Mouse (Mus musculus) forebrain, embryonic 15.5 days (tissue): ENCODE data around the gene Caln1. TPM values are rescaled to one million over a fixed set of nuclear protein-coding genes. Genes with fewer than 3 reads are reported as not detected.

ENCODE experiments used
- ATAC-seq: fragments of 200-750 bp; cut with Nextera tagmentation; replicated peaks from 2 replicates; pipeline ENCODE4 v1.8.0; 2017; ENCODE audit warnings: mild to moderate bottlenecking, moderate TSS enrichment, moderate library complexity
- H3K27ac ChIP-seq: fragments of 300-500 bp; sonication (generic); replicated peaks from 2 replicates; pipeline ENCODE4 v1.5.1; 2015; ENCODE audit warnings: mild to moderate bottlenecking, inconsistent platforms
- H3K27me3 ChIP-seq: fragments of 300-500 bp; sonication (generic); 2 replicates; pipeline ENCODE4 v1.6.1; 2015; ENCODE audit warnings: inconsistent platforms
- H3K36me3 ChIP-seq: fragments of 300-500 bp; sonication (generic); 2 replicates; pipeline ENCODE4 v1.6.1; 2015; ENCODE audit warnings: mild to moderate bottlenecking, inconsistent platforms
- H3K4me1 ChIP-seq: fragments of 300-500 bp; sonication (generic); 2 replicates; pipeline ENCODE4 v1.6.1; 2015; ENCODE audit warnings: inconsistent platforms
- H3K4me2 ChIP-seq: fragments of 300-500 bp; sonication (generic); replicated peaks from 2 replicates; pipeline ENCODE4 v1.6.1; 2015; ENCODE audit warnings: mild to moderate bottlenecking, inconsistent platforms
- H3K4me3 ChIP-seq: fragments of 300-500 bp; sonication (generic); 2 replicates; pipeline ENCODE4 v1.5.1; 2015; ENCODE audit warnings: mild to moderate bottlenecking, inconsistent platforms
- H3K9ac ChIP-seq: fragments of 300-500 bp; sonication (generic); replicated peaks from 2 replicates; pipeline ENCODE4 v1.6.1; 2015; ENCODE audit warnings: mild to moderate bottlenecking, inconsistent platforms
- H3K9me3 ChIP-seq: fragments of 300-500 bp; sonication (generic); 2 replicates; pipeline ENCODE4 v1.6.1; 2016; ENCODE audit warnings: inconsistent platforms
- WGBS: fragments of 180-500 bp; shearing (Covaris S2); methylation state at CpG from one replicate; pipeline ENCODE4 v1.1.7; 2015; ENCODE audit warnings: mixed read lengths; 5-methylcytosine and 5-hydroxymethylcytosine counted together
- polyA plus RNA-seq: library from polyadenylated mRNA; unstranded; fragments of >200 nt; fragmentation: Nextera tagmentation; extraction: Ambion mirVana; gene quantifications from 2 replicates; pipeline ENCODE4 v1.2.1, GENCODE M21; 2015

The Caln1 gene
- polyA plus RNA-seq, 1 experiment from 2014 or later: 17.5 TPM

DNA sequence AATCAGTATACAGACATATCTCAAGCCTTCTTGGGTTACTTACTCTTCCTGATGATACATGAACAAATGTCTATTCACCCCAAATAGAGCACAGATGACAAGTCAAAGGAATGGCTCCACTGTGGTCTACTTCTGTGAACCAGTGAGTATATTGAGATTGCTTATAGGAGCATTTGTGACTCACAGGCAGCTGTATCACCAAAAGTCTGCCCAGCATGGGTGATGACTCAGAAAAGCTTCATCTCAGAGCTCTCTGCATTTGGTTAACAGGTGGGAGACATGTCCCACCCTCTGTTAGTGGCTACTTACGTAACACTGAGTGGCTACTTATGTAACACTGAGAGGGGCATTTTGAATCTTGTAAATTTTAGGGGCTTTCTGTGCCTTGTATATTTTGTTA, 296.8 kb downstream of the Caln1 start:
- Histone ChIP-seq H3K9me3 (no peaks in the 10 kb centered on the region), H3K27ac (no peak overlapping the region), H3K4me2 (no peak overlapping the region), H3K4me1 (no peaks in the 10 kb centered on the region), H3K27me3 (no peaks in the 10 kb centered on the region), H3K4me3 (no peak overlapping the region), H3K9ac (no peak overlapping the region), H3K36me3 (no peaks in the 10 kb centered on the region)
- ATAC-seq: no peak
- 97% methylated on average over 1 of the region's 1 CpGs for WGBS

DNA sequence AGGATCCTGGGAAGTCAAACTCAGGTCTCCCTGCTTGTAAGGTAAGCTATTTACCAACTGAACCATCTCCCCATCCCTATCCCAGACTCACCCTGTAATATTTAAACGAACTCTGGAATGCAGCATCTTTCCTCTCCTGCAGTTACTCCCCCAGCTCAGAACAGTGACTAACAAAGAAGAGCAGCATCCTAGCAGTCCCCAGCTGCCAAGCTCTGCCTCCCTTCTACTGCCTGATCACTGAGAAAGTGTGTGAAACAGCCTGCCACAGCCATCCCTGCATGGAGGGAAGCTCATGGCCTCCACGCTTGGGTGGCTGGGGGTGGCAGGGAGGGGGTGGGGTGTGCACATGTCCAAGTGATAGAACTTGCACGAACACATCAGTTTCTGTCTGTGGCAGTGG, 303.3 kb downstream of the Caln1 start:
- no peak overlapping the region for H3K4me3 ChIP-seq
- H3K27me3 ChIP-seq: no peaks in the 10 kb centered on the region
- no peak overlapping the region for H3K27ac ChIP-seq
- no peaks in the 10 kb centered on the region for H3K36me3 ChIP-seq
- ATAC-seq: no peak
- H3K9ac ChIP-seq: no peak overlapping the region
- no peaks in the 10 kb centered on the region for H3K9me3 ChIP-seq
- H3K4me2 ChIP-seq: no peak overlapping the region
- 53% methylated on average over 3 of the region's 3 CpGs for WGBS
- no peaks in the 10 kb centered on the region for H3K4me1 ChIP-seq

DNA sequence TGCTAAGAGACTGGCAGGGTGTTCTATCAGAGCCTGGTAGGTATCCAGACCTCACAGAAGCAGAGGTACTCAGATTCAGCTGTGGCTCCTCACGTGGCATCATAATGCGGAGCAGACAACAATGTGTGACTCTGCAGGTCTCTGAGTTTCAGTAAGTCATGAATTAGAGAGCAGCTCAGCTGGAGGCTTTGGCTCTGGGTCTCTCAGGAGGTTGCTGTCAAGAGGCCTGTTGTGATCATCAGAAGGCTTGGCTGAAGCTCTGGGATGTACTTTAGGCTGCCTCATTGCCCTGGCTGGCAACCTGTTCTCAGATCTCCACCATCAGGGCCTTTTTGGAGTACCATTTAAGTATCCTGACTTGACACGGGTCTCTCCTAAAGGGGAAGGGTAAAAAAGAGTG, 303.8 kb downstream of the Caln1 start:
- Histone ChIP-seq H3K36me3 (no peaks in the 10 kb centered on the region), H3K4me2 (no peak overlapping the region), H3K4me3 (no peak overlapping the region), H3K27me3 (no peaks in the 10 kb centered on the region), H3K27ac (no peak overlapping the region), H3K4me1 (no peaks in the 10 kb centered on the region), H3K9ac (no peak overlapping the region), H3K9me3 (no peaks in the 10 kb centered on the region)
- 73% methylated on average over 3 of the region's 3 CpGs for WGBS
- ATAC-seq: no peak

DNA sequence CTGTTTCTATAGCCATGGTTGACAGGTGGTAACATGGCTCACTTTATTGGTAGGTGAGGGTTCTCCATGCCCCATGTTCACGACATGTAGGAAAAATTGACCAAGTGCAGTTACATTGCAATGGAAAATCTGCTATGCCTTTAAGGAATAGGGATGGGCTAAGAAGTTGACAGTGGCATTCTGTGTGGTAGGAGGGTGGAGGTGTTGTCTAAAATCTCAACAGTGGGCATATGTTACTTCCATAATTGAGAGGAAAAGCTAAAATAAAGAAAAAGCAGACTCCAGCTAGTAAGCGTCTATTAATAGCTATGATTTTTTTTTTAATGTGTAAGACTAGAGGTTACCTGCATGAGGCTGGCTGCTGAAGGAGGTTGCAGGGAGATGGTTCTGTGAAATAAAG, 308.6 kb downstream of the Caln1 start:
- 82% methylated on average over 2 of the region's 2 CpGs for WGBS
- no peak overlapping the region for H3K27ac ChIP-seq
- no peak overlapping the region for H3K4me2 ChIP-seq
- no peaks in the 10 kb centered on the region for H3K36me3 ChIP-seq
- H3K4me1 ChIP-seq: peaks cover 6% of the 10 kb centered on the region; the same call in 1 of the 2 replicates
- no peaks in the 10 kb centered on the region for H3K9me3 ChIP-seq
- no peak for ATAC-seq
- no peak overlapping the region for H3K4me3 ChIP-seq
- no peak overlapping the region for H3K9ac ChIP-seq
- H3K27me3 ChIP-seq: no peaks in the 10 kb centered on the region

DNA sequence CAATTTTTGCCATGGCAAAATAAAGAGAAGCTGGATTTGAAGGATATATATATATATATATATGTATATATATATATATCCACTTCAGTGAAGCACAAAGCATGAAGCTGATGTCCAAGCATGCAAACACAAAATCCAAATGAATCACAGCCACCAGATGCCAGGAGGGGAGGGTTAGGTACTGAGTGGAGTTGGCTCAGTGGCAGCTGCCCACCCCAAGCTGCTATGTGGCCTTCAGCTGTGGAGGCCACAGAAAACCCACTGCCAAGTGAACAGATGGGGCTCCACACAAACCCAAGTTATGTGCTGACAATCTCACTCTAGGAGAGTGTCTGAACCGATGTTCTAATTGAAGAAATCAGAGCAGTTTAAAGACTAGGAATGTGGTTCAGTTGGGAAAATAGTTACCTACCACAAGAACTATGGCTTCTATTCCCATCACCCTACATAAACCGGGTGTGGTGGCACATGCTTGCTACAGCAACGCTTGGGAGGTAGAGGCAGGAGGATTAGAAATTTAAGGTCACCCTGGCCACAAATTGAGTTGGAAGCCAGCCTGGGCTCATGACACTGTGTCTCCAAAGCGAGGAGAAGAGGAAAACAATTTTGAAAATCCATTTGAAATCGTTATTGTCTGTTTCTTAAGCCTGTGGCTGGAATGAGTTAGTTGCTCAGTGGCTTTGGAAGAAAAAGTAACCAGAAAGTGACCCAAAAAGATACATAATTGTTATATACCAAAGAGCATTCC, 316.8 kb downstream of the Caln1 start:
- no peak for ATAC-seq

DNA sequence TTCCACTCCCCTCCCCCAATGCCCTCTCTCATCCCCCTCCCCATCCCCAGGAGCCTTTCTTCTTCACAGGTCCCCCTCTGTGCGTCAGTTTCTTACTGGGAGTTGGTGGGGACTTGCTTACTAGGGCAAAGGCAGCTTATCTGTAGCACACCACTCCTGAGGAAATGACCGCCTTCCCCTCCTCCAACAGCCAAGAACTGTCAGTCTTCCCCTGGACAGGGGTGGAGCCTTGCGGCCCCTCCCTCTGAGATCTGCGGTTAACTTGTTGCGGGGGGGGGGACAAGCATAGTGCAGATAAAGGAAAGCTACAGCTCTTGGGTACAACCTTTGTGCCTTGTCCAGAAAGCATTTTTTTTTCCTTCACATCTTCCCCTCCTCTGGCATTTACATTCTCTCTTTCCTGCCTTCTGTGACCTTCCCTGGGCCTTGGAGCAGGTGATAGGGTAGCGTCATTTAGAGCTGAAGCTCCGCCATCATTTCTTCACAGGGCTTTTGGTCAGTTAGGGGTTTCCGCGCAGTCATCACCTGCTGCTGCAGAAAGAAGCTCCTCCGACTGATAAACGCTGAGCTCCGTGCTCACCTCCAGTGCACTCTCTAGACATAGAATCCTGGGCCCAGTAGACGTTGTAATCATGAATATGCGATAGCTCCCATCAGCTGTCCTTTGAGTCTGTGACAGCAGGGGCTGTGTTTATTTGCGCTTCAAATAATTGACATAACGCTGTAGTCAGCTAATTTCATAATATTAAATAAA, 319.3 kb downstream of the Caln1 start:
- 41% methylated on average over 16 of the region's 16 CpGs for WGBS
- no peaks in the 10 kb centered on the region for H3K4me1 ChIP-seq
- no peak overlapping the region for H3K27ac ChIP-seq
- no peak overlapping the region for H3K4me2 ChIP-seq
- H3K9ac ChIP-seq: no peak overlapping the region
- no peaks in the 10 kb centered on the region for H3K36me3 ChIP-seq
- H3K4me3 ChIP-seq: no peak overlapping the region
- no peaks in the 10 kb centered on the region for H3K27me3 ChIP-seq
- no peaks in the 10 kb centered on the region for H3K9me3 ChIP-seq
- ATAC-seq: no peak

More for the DNA sequence above, 316.8 kb downstream of the Caln1 start:
- no peak overlapping the region for H3K4me3 ChIP-seq
- no peaks in the 10 kb centered on the region for H3K36me3 ChIP-seq
- H3K9ac ChIP-seq: no peak overlapping the region
- no peaks in the 10 kb centered on the region for H3K27me3 ChIP-seq
- H3K4me2 ChIP-seq: no peak overlapping the region
- H3K27ac ChIP-seq: no peak overlapping the region
- no peaks in the 10 kb centered on the region for H3K9me3 ChIP-seq
- WGBS: 73% methylated on average over 5 of the region's 5 CpGs
- no peaks in the 10 kb centered on the region for H3K4me1 ChIP-seq

DNA sequence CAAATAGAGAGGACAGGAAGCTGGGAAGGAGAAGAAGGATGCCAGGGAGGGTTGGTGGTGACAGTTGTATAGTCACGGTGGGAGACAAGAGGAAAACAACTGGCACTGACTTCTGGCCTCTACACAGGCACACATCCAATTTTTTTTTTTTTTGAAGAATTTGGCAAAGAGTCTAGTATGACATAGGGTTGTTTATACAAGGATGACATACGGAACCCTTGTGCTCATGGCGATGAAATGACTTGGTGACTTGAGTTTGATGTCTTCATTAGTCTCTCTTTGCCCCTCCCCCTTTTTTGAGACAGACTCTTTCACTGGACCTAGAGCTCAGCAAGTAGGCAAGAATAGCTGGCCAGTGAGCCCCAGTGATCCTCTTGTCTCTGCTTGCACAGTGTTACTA, 322.1 kb downstream of the Caln1 start:
- H3K27me3 ChIP-seq: no peaks in the 10 kb centered on the region
- no peak overlapping the region for H3K27ac ChIP-seq
- ATAC-seq: no peak
- no peak overlapping the region for H3K4me3 ChIP-seq
- H3K9ac ChIP-seq: no peak overlapping the region
- H3K4me2 ChIP-seq: no peak overlapping the region
- H3K9me3 ChIP-seq: no peaks in the 10 kb centered on the region
- no peaks in the 10 kb centered on the region for H3K4me1 ChIP-seq
- WGBS: 75% methylated on average over 3 of the region's 3 CpGs
- H3K36me3 ChIP-seq: no peaks in the 10 kb centered on the region

DNA sequence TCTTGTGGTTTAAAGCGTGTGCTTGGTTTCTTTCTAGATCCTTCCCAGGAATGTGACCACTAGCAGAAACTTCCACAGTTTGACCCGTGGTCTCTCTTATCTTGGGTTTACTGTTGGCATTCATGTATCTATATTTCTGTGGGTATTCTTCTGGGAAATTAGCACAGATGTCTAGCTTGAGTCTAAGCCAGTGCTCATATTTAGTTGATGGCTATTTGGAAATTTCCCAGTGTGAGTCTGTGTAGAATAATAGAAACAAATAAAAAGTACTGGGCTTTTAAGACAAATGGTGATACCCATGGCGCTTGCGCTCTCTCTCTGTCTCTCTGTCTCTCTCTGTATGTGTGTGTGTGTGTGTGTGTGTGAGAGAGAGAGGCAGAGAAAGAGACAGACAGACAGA, 330.2 kb downstream of the Caln1 start:
- Histone ChIP-seq H3K9ac (no peak overlapping the region), H3K9me3 (no peaks in the 10 kb centered on the region), H3K4me1 (no peaks in the 10 kb centered on the region), H3K27me3 (no peaks in the 10 kb centered on the region), H3K27ac (no peak overlapping the region), H3K4me3 (no peak overlapping the region), H3K36me3 (no peaks in the 10 kb centered on the region), H3K4me2 (no peak overlapping the region)
- ATAC-seq: no peak
- WGBS: 93% methylated on average over 4 of the region's 4 CpGs

- 87% methylated on average over 6 of the region's 6 CpGs for WGBS
- no peak for ATAC-seq
- no peaks in the 10 kb centered on the region for H3K9me3 ChIP-seq
Observed at GRCm38 (mm10) chr5:130701777-130702176, 332.5 kb downstream of the Caln1 start.

DNA sequence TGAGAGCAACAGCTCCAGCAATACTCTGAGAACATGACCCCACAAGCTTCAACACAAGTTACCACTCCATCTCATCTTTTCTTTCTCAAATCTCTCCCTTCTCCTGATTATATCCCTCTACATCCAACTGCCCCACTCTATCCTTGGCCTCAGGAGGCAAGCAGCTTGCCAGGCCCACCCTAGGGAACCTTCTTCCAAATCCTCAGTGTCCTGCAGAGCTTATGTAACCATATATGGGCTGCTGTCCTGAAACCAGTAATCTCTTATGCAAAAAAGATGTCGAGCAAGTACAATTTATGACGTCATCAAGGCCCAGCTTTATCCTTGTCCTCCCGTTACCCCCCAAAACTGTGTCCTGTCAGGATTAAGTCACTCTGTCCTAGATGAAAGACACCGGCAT, 333.1 kb downstream of the Caln1 start:
- Histone ChIP-seq H3K9me3 (no peaks in the 10 kb centered on the region), H3K9ac (no peak overlapping the region), H3K4me2 (no peak overlapping the region), H3K27ac (no peak overlapping the region), H3K36me3 (no peaks in the 10 kb centered on the region), H3K4me3 (no peak overlapping the region), H3K27me3 (no peaks in the 10 kb centered on the region), H3K4me1 (no peaks in the 10 kb centered on the region)
- 85% methylated on average over 4 of the region's 4 CpGs for WGBS
- ATAC-seq: no peak

More at GRCm38 (mm10) chr5:130701777-130702176, 332.5 kb downstream of the Caln1 start:
- Histone ChIP-seq H3K27ac (no peak overlapping the region), H3K9ac (no peak overlapping the region), H3K4me3 (no peak overlapping the region), H3K4me2 (no peak overlapping the region), H3K36me3 (no peaks in the 10 kb centered on the region), H3K27me3 (no peaks in the 10 kb centered on the region), H3K4me1 (no peaks in the 10 kb centered on the region)

GRCm38 (mm10) chr5:130704866-130705265, 335.6 kb downstream of the Caln1 start:
- no peaks in the 10 kb centered on the region for H3K4me1 ChIP-seq
- no peak overlapping the region for H3K9ac ChIP-seq
- no peak overlapping the region for H3K4me2 ChIP-seq
- no peaks in the 10 kb centered on the region for H3K36me3 ChIP-seq
- no peak for ATAC-seq
- no peak overlapping the region for H3K27ac ChIP-seq
- 88% methylated on average over 4 of the region's 4 CpGs for WGBS
- H3K27me3 ChIP-seq: no peaks in the 10 kb centered on the region
- no peaks in the 10 kb centered on the region for H3K9me3 ChIP-seq
- no peak overlapping the region for H3K4me3 ChIP-seq

GRCm38 (mm10) chr5:130706202-130706855, 337.1 kb downstream of the Caln1 start:
- no peak overlapping the region for H3K4me3 ChIP-seq
- H3K4me2 ChIP-seq: no peak overlapping the region
- WGBS: 74% methylated on average over 6 of the region's 6 CpGs
- no peak overlapping the region for H3K27ac ChIP-seq
- no peaks in the 10 kb centered on the region for H3K9me3 ChIP-seq
- no peak overlapping the region for H3K9ac ChIP-seq
- H3K4me1 ChIP-seq: no peaks in the 10 kb centered on the region
- no peaks in the 10 kb centered on the region for H3K27me3 ChIP-seq
- no peak for ATAC-seq
- H3K36me3 ChIP-seq: no peaks in the 10 kb centered on the region
